Mouse (Mus musculus): ENCODE data around the gene Fbxl14.

Gene Fbxl14

GRCm38 (mm10) chr6:119472135-119472534, 7.3 kb upstream of the Fbxl14 start:
- DNase-seq, result peak; percentile 75 to 76

GRCm38 (mm10) chr6:119472705-119473104, 6.8 kb upstream of the Fbxl14 start:
- DNase-seq, result no peak

DNA sequence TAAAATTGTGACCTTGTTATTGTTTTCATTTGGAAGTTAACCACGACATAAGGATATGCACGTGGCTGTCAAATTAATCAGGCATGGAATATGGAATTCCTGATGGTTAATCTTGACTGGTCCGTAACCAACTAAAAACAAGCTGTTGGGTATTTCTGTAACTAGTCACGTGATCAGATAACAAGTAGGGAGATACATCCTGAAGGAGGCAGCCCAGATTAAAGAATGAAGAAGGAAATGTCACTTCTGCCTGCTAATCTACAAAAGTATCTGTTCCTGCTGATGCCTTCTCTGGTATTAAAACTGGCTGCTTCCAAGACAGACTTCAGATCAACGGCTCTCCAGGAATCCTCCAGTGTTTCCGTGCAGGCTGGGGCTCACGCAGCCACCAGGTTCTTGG, 6.0 kb upstream of the Fbxl14 start:
- DNase-seq, result no peak

GRCm38 (mm10) chr6:119473992-119474391, 5.5 kb upstream of the Fbxl14 start:
- DNase-seq, result no peak

- DNase-seq, result no peak
Observed at GRCm38 (mm10) chr6:119475988-119476387, 3.5 kb upstream of the Fbxl14 start.

DNA sequence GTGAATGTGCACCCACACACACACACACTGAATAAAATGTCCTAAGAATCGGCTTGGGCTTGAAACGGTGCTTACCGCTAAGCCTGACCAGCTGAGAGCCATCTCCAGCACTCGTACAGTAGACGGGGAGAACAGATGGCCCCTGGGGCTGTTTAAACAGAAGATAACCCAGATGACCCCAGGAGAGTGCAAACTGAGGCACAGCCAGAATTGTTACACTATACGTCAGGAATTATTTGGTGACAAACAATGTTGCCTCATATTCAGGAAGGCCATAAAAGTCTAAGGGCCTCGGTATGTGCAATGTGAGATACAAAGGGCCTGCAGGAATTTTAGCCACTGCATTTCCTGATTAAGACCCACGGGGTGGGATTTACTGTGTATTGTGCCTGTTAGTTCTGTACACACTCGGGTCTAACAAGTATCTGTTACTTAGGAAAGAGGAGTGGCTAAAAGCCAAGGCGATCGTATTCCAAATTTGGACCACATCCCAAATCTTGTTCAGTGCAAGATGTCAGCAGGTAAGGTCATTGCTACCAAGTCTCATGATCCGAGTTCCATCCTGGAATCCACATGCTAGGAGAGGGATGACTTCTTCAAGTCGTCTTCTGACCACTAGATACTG, 1.7 kb upstream of the Fbxl14 start:
- DNase-seq, result no peak

DNA sequence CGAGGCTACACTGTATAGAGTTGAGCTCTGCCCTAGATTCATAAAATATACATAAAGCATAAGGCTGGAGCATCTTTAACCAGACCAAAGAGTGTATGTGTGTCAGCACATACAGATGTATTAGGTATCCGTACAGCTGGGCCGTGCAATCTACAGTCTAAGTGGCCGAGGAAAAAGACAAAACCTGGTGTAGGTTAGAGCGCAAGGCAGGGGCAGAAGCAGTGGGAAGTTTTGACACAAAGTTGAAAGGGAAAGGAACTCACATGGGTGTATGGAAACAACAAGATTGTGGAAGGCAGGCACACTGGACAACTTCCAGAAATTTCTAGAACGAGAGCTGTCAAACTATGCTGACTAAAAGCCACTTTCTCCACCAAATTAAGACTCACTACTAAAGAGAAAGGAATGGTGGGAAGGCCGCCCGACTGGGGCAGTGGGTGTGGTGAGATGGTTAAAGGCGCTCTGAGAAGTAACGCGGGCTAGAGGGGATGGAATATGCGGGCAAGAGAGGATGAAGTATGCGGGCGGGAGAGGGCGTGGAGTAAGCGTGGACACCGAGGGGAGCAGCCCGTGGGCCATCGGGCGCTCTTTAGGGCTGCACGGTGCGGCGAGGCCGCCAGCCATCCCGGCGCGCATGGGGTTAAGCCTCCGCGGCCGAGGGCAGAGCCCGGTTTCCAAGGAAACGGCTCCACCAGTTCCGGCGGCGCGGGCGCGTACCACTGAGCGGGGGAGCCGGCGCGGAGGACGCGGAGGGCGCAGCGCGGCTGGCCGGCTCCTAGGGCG, 717 bp upstream of the Fbxl14 start:
- DNase-seq, result peak; percentile 79 to 86

GRCm38 (mm10) chr6:119479876-119480705, 623 bp downstream of the Fbxl14 start:
- DNase-seq, result peak; percentile 72 to 75

GRCm38 (mm10) chr6:119480706-119481331, 1.4 kb downstream of the Fbxl14 start:
- peak in 1 of 2 experiments; percentile 27 for DNase-seq

DNA sequence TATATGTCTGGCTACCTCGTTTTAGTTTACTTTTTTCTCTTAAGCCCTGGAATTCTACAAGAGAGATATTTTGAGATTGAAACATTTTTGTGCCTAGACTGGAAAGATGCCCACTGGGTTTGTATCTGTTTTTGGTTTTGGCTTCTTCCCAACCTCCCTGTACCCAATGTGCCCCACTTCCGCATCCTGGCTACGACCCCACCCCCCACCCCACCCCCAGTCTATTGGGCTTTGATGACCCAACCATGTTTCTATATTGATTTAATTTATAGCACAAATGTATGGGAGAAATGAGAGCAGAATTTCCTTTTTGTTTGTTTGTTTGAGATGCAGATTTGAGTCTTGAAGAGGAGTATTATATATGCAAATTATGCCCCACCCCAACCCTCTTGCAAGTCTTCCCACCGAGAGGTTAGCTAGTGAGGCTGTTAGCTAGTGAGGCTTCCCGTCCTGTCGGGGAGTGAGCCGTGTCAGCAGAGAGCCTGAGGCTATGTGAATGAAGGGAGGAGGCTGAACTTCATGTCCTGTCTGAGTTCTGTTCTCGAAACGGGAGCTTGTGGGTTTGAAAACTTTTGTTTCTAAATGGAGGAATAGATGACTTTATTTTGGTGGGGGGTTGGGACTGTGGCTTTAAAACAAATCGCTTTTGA, 2.4 kb downstream of the Fbxl14 start:
- DNase-seq, result peak; percentile 51 to 53

GRCm38 (mm10) chr6:119482958-119483600, 3.6 kb downstream of the Fbxl14 start:
- DNase-seq, result no peak

GRCm38 (mm10) chr6:119485486-119485885, 6.0 kb downstream of the Fbxl14 start:
- no peak for DNase-seq

DNA sequence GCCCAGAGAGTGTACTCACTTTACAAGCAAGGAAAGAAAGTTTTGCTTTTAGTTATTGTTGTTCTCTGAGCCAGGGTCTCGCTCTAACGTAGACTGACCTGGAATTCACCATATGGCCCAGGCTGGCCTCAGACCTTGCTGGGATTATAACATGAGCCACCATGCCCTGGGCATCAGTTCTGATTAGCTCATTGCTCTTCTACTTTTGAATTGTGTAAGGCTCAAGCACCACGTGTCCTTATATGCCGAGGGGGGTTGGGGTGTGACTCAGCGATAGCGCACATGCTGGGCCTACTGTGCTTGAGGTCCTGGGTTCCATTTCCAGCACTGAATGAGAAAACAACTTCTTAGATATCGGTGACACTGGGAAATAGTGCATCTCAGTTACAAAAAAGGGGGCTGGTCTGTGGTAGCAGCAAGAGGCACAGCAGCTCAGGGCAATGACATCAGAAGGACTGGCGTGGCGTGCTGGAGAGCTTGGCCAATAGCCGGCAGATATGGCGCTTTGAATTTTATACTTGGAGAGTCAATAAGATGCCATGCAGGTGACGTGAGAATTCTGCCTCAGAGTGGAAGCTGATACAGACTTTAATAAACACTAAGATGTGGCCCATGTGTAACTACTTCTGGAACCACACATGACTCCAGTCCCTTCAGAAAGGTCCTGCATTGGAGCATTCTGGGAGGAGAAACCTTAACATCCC, 7.1 kb downstream of the Fbxl14 start:
- no peak for DNase-seq

- DNase-seq, result no peak
Observed at GRCm38 (mm10) chr6:119487085-119487458, 7.6 kb downstream of the Fbxl14 start.

DNA sequence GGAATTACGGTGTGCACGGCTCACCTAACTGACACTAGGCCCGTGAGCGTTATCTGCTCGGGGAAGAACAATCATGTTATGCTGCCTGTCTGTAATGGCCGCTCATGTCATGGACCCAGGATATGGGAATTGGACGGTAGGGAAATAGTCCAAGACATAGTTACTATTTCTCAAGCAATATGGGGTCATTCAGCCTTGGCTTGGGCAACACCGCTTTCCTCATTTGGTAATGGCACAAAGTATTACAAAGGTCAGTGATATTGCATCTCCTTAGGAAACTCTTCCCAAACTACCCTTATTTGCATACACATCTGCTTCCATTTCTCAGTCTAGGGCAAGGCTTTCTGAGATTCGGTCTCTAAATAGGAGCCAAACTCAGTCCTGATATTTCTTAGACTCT, 8.2 kb downstream of the Fbxl14 start:
- no peak for DNase-seq

GRCm38 (mm10) chr6:119489765-119490164, 10.3 kb downstream of the Fbxl14 start:
- DNase-seq, result peak; percentile 64 to 67

GRCm38 (mm10) chr6:119490549-119490948, 11.1 kb downstream of the Fbxl14 start:
- DNase-seq, result no peak

- DNase-seq, result no peak
Observed at GRCm38 (mm10) chr6:119491006-119491405, 11.5 kb downstream of the Fbxl14 start.

GRCm38 (mm10) chr6:119491997-119492629, 12.6 kb downstream of the Fbxl14 start:
- DNase-seq, result no peak

DNA sequence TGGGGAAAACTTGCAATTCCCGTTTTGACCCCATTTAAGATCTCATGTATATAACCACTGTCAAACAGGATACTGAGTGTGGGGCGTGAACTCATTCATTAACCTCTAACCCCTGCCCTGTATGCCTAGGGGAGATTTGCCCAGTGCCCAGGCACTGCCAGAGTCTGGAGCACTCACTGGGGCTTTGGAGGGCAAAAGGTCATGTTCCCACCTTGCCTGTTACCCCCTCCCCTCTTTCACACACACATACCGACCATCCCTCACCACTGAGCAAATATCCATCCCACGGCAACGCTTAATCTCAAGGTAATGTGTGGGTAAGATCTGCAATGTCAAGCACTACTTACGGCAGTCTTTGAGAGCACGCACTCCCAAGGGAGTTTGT, 13.2 kb downstream of the Fbxl14 start:
- no peak for DNase-seq

DNA sequence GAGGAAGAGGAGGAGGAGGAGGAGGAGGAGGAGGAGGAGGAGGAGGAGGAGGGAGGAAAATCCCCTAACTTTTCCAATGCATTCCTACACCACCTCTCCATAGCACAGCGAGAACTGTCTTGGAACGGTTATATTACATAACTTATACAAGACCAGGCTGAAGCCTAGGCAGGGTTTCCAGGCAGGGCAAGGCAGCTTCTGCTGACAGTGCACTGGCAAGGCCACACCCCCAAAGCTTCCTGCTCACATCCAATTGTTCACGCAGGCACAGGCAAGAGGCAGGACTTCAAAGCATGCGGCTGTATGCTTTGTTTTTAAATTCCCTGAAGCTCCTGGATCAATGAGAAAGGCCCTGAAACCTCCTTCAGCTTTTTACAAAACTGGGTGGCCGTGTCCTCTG, 19.8 kb downstream of the Fbxl14 start:
- no peak for DNase-seq

Measured in B cell, adult 2 months (primary cell).